Mouse (Mus musculus) forebrain, embryonic 13.5 days (tissue): ENCODE results near the gene H3f3a. TPM values are rescaled to one million over a fixed set of nuclear protein-coding genes. Genes with fewer than 3 reads are reported as not detected.
A peak's percentile ranks its signal among the peaks of the same experiment; 100 is the strongest.

Experiments used
- ATAC-seq: fragments of 200-750 bp; cut with Nextera tagmentation; 2 replicates; pipeline ENCODE4 v1.8.0; 2017
- H3K27ac ChIP-seq: fragments of 300-500 bp; sonication (generic); 2 replicates; pipeline ENCODE4 v1.5.1; 2015; ENCODE audit warnings: inconsistent platforms, mild to moderate bottlenecking, moderate library complexity
- H3K27me3 ChIP-seq: fragments of 300-500 bp; sonication (generic); 2 replicates; pipeline ENCODE4 v1.6.1; 2015; ENCODE audit warnings: mild to moderate bottlenecking, inconsistent platforms
- H3K36me3 ChIP-seq: fragments of 300-500 bp; sonication (generic); 2 replicates; pipeline ENCODE4 v1.6.1; 2015; ENCODE audit warnings: mild to moderate bottlenecking, inconsistent platforms; ENCODE audit not compliant: poor library complexity, severe bottlenecking
- H3K4me1 ChIP-seq: fragments of 300-500 bp; sonication (generic); 2 replicates; pipeline ENCODE4 v1.6.1; 2015; ENCODE audit warnings: inconsistent platforms
- H3K4me2 ChIP-seq: fragments of 300-500 bp; sonication (generic); 2 replicates; pipeline ENCODE4 v1.6.1; 2015; ENCODE audit warnings: inconsistent platforms, mild to moderate bottlenecking, moderate library complexity
- H3K4me3 ChIP-seq: fragments of 300-500 bp; sonication (generic); 2 replicates; pipeline ENCODE4 v1.5.1; 2015; ENCODE audit warnings: mild to moderate bottlenecking, inconsistent platforms
- H3K9ac ChIP-seq: fragments of 300-500 bp; sonication (generic); 2 replicates; pipeline ENCODE4 v1.6.1; 2015; ENCODE audit warnings: mild to moderate bottlenecking, inconsistent platforms
- H3K9me3 ChIP-seq: fragments of 300-500 bp; sonication (generic); replicated peaks from 2 replicates; pipeline ENCODE4 v1.6.1; 2016; ENCODE audit warnings: inconsistent platforms
- WGBS: fragments of 180-500 bp; shearing (Covaris S2); methylation state at CpG from one replicate; pipeline ENCODE4 v1.1.7; 2015; 5-methylcytosine and 5-hydroxymethylcytosine counted together
- polyA plus RNA-seq: library from polyadenylated mRNA; unstranded; fragments of >200 nt; fragmentation: Nextera tagmentation; extraction: Ambion mirVana; gene quantifications from 2 replicates; pipeline ENCODE4 v1.2.1, GENCODE M21; 2015

H3f3a gene
- polyA plus RNA-seq, 1 experiment from 2014 or later = 4,414 TPM

GRCm38 (mm10) chr1:180798660-180799059 is 15.1 kb downstream of the H3f3a start:
- Histone ChIP-seq H3K9me3 (no peaks in the 10 kb centered on the region), H3K36me3 (peaks cover 33% of the 10 kb centered on the region), H3K4me3 (no peak overlapping the region), H3K27ac (no peak overlapping the region), H3K9ac (no peak overlapping the region), H3K4me1 (peaks cover 8% of the 10 kb centered on the region), H3K27me3 (peaks cover 3% of the 10 kb centered on the region; the same call in 1 of the 2 replicates), H3K4me2 (no peak overlapping the region)
- no peak for ATAC-seq
- 90% methylated on average over 5 of the region's 5 CpGs for WGBS

- Histone ChIP-seq H3K27ac (no peak overlapping the region), H3K9ac (peak overlapping the region; percentile 68), H3K4me2 (peak overlapping the region; percentile 78), H3K9me3 (no peaks in the 10 kb centered on the region), H3K4me3 (peak overlapping the region; percentile 40), H3K36me3 (no peaks in the 10 kb centered on the region), H3K4me1 (peaks cover 9% of the 10 kb centered on the region), H3K27me3 (peaks cover 7% of the 10 kb centered on the region; the same call in 1 of the 2 replicates)
- WGBS = under 1% methylated on average over 21 of the region's 21 CpGs
- ATAC-seq = peak; percentile 88
Observed at GRCm38 (mm10) chr1:180794170-180794569, 19.6 kb downstream of the H3f3a start.

GRCm38 (mm10) chr1:180793445-180794117 is 20.2 kb downstream of the H3f3a start:
- WGBS = 17% methylated on average over 18 of the region's 18 CpGs
- Histone ChIP-seq H3K36me3 (no peaks in the 10 kb centered on the region), H3K27me3 (peaks cover 7% of the 10 kb centered on the region; the same call in 1 of the 2 replicates), H3K4me3 (peak overlapping the region; percentile 40), H3K4me2 (peak overlapping the region; percentile 78), H3K9ac (peak overlapping the region; percentile 68), H3K4me1 (peaks cover 9% of the 10 kb centered on the region), H3K27ac (no peak overlapping the region), H3K9me3 (no peaks in the 10 kb centered on the region)
- peak; percentile 33; the same call in 1 of the 2 replicates for ATAC-seq

GRCm38 (mm10) chr1:180792814-180793213 is 20.9 kb downstream of the H3f3a start:
- Histone ChIP-seq H3K4me3 (no peak overlapping the region), H3K4me1 (peaks cover 9% of the 10 kb centered on the region), H3K36me3 (no peaks in the 10 kb centered on the region), H3K9ac (no peak overlapping the region), H3K4me2 (no peak overlapping the region), H3K27ac (no peak overlapping the region), H3K27me3 (peaks cover 7% of the 10 kb centered on the region; the same call in 1 of the 2 replicates), H3K9me3 (no peaks in the 10 kb centered on the region; the same call in 1 of the 2 replicates)
- WGBS = 84% methylated on average over 4 of the region's 4 CpGs
- no peak for ATAC-seq

- peaks cover 9% of the 10 kb centered on the region for H3K4me1 ChIP-seq
- no peak overlapping the region for H3K4me3 ChIP-seq
- peaks cover 7% of the 10 kb centered on the region; the same call in 1 of the 2 replicates for H3K27me3 ChIP-seq
- no peak overlapping the region for H3K9ac ChIP-seq
- ATAC-seq = no peak
- H3K9me3 ChIP-seq = no peaks in the 10 kb centered on the region; the same call in 1 of the 2 replicates
- H3K36me3 ChIP-seq = no peaks in the 10 kb centered on the region
- 84% methylated on average over 14 of the region's 14 CpGs for WGBS
- H3K27ac ChIP-seq = no peak overlapping the region
- H3K4me2 ChIP-seq = no peak overlapping the region
Observed at GRCm38 (mm10) chr1:180791821-180792480, 21.8 kb downstream of the H3f3a start.

GRCm38 (mm10) chr1:180783580-180783928 is 30.2 kb downstream of the H3f3a start:
- Histone ChIP-seq H3K4me1 (peaks cover 1% of the 10 kb centered on the region; the same call in 1 of the 2 replicates), H3K27me3 (0 out of 2 replicates have a peak, but pooled peaks cover 3% of the 10 kb centered on the region), H3K4me3 (no peak overlapping the region), H3K27ac (no peak overlapping the region), H3K36me3 (no peaks in the 10 kb centered on the region), H3K9me3 (no peaks in the 10 kb centered on the region; the same call in 1 of the 2 replicates), H3K9ac (no peak overlapping the region), H3K4me2 (no peak overlapping the region)
- no peak for ATAC-seq
- 29% methylated on average over 3 of the region's 3 CpGs for WGBS

- Histone ChIP-seq H3K4me3 (no peak overlapping the region), H3K4me1 (peaks cover 6% of the 10 kb centered on the region; the same call in 1 of the 2 replicates), H3K4me2 (no peak overlapping the region), H3K9ac (no peak overlapping the region), H3K27ac (no peak overlapping the region), H3K9me3 (no peaks in the 10 kb centered on the region; the same call in 1 of the 2 replicates), H3K36me3 (no peaks in the 10 kb centered on the region), H3K27me3 (0 out of 2 replicates have a peak, but pooled peaks cover 3% of the 10 kb centered on the region)
- ATAC-seq = no peak
- 62% methylated on average over 9 of the region's 9 CpGs for WGBS
Observed at GRCm38 (mm10) chr1:180782906-180783579, 30.7 kb downstream of the H3f3a start.

- no peak overlapping the region for H3K27ac ChIP-seq
- peaks cover 14% of the 10 kb centered on the region for H3K4me1 ChIP-seq
- H3K27me3 ChIP-seq = 0 out of 2 replicates have a peak, but pooled peaks cover 3% of the 10 kb centered on the region
- H3K4me3 ChIP-seq = no peak overlapping the region
- ATAC-seq = no peak
- WGBS = 88% methylated on average over 5 of the region's 5 CpGs
- H3K9ac ChIP-seq = no peak overlapping the region
- no peaks in the 10 kb centered on the region for H3K9me3 ChIP-seq
- no peaks in the 10 kb centered on the region for H3K36me3 ChIP-seq
- no peak overlapping the region for H3K4me2 ChIP-seq
Observed at GRCm38 (mm10) chr1:180781250-180781649, 32.5 kb downstream of the H3f3a start.

- H3K9me3 ChIP-seq = no peaks in the 10 kb centered on the region
- H3K36me3 ChIP-seq = no peaks in the 10 kb centered on the region
- H3K4me3 ChIP-seq = no peak overlapping the region
- 0 out of 2 replicates have a peak, but pooled peaks cover 3% of the 10 kb centered on the region for H3K27me3 ChIP-seq
- H3K4me1 ChIP-seq = peaks cover 22% of the 10 kb centered on the region
- no peak overlapping the region for H3K9ac ChIP-seq
- H3K4me2 ChIP-seq = no peak overlapping the region
- ATAC-seq = no peak
- WGBS = 92% methylated on average over 8 of the region's 8 CpGs
- no peak overlapping the region for H3K27ac ChIP-seq
Observed at GRCm38 (mm10) chr1:180780291-180780690, 33.5 kb downstream of the H3f3a start.

- Histone ChIP-seq H3K4me1 (peaks cover 22% of the 10 kb centered on the region), H3K27ac (no peak overlapping the region), H3K4me3 (peak overlapping the region; percentile 70; the same call in 1 of the 2 replicates), H3K9me3 (0 out of 2 replicates have a peak, but pooled peaks cover 5% of the 10 kb centered on the region), H3K9ac (no peak overlapping the region), H3K4me2 (peak overlapping the region; percentile 69; the same call in 1 of the 2 replicates), H3K36me3 (no peaks in the 10 kb centered on the region), H3K27me3 (0 out of 2 replicates have a peak, but pooled peaks cover 3% of the 10 kb centered on the region)
- ATAC-seq = no peak
- WGBS = 88% methylated on average over 10 of the region's 10 CpGs
Observed at GRCm38 (mm10) chr1:180778941-180779340, 34.8 kb downstream of the H3f3a start.

GRCm38 (mm10) chr1:180778403-180778754 is 35.4 kb downstream of the H3f3a start:
- H3K9ac ChIP-seq = peak overlapping the region; percentile 86
- 2% methylated on average over 13 of the region's 13 CpGs for WGBS
- 0 out of 2 replicates have a peak overlapping the region, but pooled peaks have one; percentile 88 for H3K27ac ChIP-seq
- peak overlapping the region; percentile 70 for H3K4me3 ChIP-seq
- peak overlapping the region; percentile 69 for H3K4me2 ChIP-seq
- H3K27me3 ChIP-seq = 0 out of 2 replicates have a peak, but pooled peaks cover 3% of the 10 kb centered on the region
- H3K4me1 ChIP-seq = peaks cover 22% of the 10 kb centered on the region
- ATAC-seq = 0 out of 2 replicates have a peak, but pooled peaks have one; percentile 33
- no peaks in the 10 kb centered on the region for H3K36me3 ChIP-seq
- H3K9me3 ChIP-seq = 0 out of 2 replicates have a peak, but pooled peaks cover 5% of the 10 kb centered on the region
